Mouse (Mus musculus): ENCODE data around the gene Asb18.

Asb18 gene

DNA sequence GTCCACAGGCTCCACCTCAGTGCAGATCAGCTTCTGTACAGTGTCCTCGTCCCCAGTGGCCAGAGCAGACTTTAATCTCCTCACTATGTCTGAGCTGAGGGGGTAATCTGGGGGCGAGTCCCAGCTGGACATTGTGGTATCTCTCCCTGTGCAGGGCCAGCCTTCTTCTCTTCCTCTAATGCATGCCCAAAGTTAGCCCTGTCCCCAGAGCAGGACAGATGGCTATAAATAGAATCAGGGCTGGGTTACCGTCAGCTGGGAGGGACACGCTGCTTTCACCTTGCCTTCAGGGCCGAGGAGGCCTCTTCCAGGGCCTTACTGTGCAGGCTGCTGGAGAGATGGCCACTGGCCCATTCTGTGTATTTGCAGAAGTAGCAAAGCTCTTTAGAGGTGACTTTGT lies at the start of gene Asb18:
Asb18 (minus strand) TSS at position 221 of the 400 bp plus-strand sequence.
- DNase-seq (ENCODE audit: low spot score), result no peak

DNA sequence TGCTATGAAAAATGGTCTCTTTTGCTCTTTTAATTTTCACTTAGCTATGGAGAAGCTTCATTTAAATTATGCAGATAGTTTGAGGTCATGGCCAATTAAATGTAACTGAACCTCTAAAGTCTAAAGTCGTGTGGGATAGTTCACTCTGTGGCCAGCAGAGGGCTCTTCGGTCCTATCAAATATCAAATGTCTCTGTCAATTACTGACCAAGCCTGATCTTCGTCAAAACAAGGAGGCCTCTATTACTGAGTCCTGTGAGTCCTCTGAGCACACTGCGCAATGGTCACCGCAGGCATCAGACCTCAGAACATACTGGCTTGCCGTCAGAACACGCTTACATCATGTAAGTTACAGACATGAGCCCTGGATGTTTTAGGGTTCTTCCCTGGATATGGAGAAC lies 46.1 kb upstream of the Asb18 start:
- DNase-seq (ENCODE audit: low spot score), result no peak

DNA sequence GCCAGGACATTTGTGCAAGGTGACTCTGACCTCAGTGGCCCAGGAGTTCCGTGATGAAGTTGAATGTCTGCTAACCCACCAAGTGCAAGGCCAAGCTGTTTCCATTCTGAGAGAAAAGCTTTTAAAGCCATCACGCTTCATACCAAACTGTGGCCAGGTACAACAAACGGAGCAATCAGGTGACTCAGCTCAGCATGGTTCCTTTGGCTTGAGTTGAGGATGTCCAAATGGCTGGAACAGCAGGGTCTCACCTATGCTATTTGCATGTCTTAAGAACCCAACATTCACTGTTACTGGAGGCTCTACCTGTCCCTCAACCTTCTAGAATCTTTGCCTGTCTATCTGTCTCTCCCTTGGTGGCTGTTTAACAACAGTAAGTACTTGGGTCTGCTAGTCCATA lies 45.6 kb upstream of the Asb18 start:
- DNase-seq (ENCODE audit: low spot score), result no peak

DNA sequence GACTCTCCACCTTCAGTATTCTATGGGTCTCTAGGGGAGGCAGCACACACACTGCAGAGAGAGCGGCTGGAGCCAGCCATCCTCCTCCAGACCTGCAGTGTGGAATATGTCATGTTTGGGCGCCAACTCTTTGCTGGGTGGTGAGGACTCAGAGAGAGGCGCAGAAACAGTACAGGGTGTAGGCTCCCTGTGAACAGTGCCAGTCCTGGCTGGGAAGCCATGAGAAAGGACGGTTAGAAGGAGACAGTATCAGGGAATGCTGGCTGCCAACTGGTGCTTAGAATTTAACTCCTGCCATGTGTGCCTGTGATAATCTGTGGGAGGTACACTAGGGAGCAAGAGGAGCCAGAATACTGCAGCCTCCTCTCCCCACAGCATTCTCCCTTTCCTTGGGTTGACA lies 40.5 kb upstream of the Asb18 start:
- no peak for DNase-seq (ENCODE audit: low spot score)

DNA sequence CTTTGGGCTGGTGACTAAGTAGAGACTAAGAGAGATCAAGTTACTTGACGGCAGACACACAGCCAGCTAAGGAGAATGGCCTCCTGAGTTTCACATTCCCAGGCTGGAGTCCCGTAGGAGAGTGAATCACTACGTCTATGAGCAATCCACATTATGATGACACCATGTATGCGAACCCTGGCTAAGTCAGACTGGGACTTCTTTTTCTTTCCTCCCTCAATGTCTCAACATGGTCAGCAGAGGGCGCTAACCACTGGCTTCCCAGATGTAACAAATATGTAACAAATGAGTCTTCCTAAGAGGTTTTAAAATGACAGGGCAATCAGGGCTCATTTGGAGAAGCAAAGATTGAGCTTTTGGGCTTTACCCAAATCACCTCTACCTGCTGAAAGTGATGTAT lies 36.9 kb upstream of the Asb18 start:
- no peak for DNase-seq (ENCODE audit: low spot score)

DNA sequence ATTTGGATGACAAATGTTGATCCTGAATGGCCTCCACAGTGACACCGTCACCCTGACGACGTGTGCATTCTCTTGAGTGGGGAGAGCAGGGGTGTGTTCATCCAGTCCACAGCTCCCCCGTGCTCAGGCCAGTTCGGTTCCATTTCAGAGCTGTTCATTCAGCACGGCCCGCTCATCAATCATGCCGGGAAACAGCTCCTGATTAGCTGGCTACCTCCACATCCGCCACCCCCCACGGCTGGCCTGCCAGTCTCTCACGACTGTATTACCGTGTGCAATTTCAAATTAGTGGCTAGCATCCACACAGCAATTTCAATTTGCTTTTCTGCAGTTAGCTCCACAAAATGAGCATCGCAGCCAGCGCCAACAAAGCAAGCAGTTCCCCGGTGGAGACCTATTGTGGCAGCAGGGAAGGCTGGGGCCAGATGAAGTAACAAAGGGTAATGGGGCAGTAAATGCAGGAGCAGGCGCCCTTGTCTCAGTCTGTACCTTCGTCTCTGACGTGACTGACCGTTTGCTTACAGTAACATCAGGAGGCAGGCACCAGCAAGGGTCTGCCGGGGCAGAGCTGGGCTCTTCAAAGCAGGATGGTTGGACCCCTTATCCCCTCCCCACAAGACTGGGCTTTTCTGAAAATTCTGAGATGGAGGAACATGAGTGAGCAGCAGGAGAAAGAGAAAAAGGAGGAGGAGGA lies 35.7 kb upstream of the Asb18 start:
- no peak for DNase-seq (ENCODE audit: low spot score)

DNA sequence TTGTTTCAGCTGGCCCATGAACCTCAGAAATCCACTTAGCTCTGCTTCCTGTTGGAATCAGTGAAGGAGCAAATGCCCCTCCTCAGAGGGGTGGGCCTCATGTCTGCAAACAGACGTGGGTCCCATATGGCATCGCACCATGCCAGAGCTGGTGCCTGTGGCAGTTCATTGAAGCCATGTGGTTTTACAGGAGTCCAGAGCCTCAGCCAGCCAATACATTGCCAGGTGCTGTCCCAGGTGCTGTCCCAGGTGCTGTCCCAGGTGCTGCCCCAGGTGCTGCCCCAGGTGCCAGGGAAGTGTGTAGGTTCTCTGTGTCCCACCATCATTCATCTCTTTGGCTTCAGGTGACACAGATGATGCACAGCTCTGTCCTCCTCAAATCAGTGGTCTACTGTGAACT lies 13.8 kb upstream of the Asb18 start:
- no peak for DNase-seq (ENCODE audit: low spot score)

DNA sequence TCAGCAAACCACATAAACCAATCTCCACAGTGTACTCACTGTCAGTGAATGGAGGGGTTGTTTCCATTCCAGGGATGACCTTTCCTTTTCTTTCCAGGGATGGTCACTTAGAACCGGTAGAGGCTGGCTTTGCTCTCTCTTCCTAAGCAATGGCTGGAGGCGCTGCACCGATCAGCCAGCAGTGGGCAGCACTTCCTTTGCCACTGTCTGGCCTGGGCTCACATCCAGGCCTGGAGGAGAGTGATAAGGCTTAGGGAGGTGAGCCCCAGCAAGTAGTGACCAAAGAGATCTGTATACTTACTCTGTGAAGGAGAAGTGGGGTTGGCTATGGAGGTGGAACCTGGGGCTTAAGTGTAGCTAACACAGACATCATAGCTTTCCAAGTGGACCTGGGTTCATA lies 12.5 kb upstream of the Asb18 start:
- no peak for DNase-seq (ENCODE audit: low spot score)

DNA sequence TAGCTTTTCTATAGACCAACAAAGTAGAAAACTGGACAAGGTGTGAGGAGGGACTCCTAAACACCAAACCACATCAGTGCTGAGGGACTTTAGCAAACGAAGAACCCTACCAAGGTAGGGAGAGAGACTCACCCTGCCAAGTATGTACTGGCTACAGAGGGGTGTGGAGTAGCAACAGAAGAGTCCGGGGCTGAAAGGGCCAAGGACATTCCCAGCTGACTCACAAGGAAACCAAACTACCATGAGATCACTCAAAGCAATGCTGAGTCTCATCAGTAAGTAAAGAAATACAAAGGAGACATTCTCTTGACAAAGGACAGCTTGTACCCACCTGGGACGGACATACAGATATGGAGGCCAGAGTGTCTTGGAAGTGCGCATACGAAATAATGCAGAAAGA lies 5.9 kb upstream of the Asb18 start:
- DNase-seq (ENCODE audit: low spot score), result no peak

DNA sequence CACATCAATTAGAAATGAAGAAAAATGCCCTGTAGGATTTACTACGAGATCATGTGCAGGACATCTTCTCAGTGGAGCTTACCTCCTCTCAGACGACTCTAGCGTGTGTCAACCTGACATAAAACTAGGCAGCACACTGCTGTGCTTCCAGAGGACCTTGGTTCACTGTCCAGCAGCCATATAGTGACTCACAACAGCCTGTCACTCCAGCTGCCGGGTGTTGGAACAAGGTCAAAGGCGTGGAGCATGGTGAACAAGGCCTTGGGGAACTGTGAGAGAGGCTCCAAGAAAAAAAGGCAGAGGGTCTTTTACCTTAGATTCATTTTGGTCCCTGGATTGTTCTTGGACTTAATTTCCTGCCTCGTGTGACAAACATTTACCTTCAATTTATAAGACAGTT lies 3.6 kb upstream of the Asb18 start:
- DNase-seq (ENCODE audit: low spot score), result no peak

DNA sequence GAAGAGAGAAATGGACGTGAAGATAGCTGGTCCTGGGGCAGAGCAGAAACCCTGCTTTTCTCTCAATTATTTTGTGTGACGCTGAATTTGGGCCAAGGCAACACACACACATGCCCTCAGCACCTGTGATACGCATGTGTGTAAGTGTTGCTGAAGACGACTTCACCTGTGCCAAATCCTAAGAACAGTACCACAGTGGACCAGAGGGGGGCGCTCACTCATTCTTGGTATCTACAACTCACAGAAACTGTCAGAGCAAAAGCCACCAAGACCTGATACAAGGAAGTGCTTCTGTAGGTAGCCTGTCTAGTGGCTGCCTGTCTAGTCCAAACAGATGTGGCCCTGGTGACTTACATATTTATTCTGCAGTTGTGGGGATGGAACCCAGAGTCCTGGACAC lies 1.2 kb downstream of the Asb18 start:
- no peak for DNase-seq (ENCODE audit: low spot score)

DNA sequence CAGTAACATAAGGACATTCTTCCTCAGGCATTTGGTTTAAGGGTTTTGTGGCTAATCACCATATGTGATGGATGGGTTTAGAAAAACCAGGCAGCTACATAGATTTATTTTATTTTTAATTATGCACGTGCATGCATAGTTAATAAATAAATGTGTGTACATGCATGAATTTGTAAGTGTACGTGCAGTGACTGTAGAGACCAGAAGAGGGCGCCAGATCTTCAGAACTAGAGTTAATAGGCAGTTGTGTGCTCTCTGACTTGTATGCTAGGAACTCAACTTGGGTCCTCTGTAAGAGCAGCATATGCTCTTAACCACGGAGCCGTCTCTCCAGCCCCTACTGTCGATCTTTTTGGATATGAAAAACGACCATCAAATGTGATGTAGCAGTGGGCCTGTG lies 1.6 kb downstream of the Asb18 start:
- no peak for DNase-seq (ENCODE audit: low spot score)

DNA sequence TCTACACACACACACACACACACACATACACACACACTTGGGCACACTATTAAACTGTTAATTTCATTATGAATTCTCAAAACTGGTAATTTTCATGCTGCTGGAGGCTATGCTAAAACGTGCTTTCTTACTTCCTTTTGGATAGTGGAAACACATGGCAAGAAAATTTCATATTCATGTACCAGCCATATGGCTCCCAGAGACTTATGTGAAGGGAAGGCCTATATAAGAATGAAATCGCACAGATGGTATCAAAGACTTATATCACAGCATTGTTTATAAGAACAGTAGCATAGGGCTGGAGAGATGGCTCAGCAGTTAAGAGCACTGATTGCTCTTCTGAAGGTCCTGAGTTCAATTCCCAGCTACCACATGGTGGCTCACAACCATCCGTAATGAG lies 2.3 kb downstream of the Asb18 start:
- DNase-seq (ENCODE audit: low spot score), result no peak

DNA sequence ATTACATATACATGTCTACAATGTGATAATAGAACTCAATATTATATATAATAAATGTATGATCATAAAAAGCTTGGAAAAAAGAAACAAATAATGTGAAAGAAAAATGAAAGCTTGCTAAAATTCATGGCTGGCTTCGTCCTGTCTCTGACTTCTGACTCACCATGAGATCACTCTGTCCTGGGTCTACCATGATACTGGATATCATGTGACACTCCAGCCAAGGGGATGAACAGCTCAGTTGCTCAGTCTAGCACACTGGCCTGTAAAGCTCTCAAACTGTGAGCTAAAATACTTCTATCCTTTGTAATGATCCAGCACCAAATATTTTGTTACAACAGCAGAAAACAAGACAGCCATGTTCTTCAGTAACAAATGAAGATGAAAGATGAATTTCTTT lies 4.4 kb downstream of the Asb18 start:
- no peak for DNase-seq (ENCODE audit: low spot score)

DNA sequence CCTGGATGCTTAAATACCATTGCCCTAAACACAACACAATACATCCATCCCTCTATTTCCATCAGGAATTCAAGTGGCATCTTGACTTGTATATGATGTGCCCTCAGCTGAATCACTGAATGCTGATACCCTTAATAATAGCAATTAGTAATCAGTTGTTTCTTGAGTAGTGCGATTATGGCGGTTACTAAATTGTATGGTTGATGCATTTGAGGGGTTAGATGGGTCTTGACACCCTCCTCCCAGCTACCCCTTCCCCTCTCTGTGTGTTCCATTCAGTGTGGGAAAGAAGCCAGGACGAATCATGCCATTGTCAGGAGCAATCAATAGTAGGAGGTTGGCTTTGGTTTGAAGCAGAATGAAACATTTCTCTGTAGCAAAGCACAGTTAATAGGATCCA lies 5.3 kb downstream of the Asb18 start:
- DNase-seq (ENCODE audit: low spot score), result no peak

DNA sequence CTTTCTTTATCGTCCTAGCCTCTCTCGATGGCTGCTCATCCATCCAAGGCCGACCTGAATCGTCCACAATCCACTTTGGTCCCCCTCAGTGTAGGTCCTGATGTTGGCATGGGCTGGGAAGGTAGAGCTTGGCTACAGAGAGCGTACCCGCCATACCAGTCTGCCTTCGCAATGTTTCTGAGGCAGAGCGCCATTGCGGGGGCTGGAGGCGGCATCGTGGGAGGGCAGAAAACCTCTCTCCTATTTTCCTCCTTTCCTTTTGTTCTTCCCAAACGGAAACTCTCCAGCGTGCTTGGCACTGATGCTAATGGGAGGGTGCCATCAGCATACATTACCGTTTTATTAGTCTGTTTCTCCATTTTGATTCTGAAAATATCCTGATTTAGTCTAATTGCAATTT lies 7.8 kb downstream of the Asb18 start:
- no peak for DNase-seq (ENCODE audit: low spot score)

DNA sequence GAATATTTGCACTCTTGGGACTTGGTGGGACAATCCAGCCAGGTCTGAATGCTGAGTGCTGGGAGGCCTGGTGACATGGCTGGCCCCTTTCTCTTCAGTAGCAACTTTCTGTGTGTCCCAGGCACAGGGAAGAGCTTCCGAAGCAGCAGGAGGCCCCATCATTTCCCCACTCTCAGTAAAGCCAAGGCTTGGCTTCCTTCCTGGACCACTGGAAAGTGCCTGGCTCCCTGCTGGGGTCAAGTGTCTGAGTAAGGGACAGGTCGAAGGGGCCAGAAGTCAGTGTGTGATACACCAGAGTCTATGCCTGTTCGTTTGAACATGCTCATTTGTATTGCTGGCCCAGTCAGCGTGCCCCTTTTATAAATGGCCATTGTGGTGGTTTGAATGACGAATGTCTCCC lies 13.5 kb downstream of the Asb18 start:
- DNase-seq (ENCODE audit: low spot score), result no peak

DNA sequence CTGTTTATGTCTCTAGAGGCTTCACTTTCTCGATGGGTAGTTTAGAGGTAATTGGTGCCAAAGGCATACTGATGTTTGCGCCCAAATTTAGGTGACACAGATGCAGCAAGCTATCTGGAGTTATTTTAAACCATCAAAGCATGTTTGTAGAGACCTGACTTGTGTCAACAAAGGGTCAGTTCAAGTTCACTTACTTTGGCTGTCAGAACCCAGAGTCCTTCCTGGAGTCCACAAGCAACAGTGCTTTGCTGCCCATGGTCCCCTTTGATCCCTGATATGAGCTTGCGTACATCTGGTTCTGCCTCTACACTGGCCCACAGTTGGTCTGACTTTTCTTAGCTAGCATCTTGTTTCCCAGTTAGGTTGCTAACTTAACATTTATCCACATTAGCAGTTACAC lies 14.6 kb downstream of the Asb18 start:
- DNase-seq (ENCODE audit: low spot score), result no peak

DNA sequence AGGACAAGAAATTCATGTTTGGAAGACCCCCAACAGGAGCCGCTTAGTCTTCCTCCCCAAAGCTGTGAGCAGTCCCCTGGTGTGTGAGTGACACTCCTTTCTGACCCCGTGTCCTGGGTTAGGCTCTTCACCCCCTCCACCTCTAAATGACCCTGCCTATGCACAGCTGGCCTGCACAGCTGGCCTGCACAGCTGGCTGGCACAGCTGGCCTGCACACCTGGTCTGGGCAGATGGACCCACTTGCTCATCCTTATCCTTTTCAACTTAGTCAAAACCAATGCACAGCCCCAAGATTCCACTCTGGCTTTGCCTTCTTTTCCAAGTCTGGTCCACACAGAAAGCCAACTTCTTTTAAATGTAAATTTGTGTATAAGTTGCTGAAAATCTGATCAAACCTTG lies 15.8 kb downstream of the Asb18 start:
- no peak for DNase-seq (ENCODE audit: low spot score)

DNA sequence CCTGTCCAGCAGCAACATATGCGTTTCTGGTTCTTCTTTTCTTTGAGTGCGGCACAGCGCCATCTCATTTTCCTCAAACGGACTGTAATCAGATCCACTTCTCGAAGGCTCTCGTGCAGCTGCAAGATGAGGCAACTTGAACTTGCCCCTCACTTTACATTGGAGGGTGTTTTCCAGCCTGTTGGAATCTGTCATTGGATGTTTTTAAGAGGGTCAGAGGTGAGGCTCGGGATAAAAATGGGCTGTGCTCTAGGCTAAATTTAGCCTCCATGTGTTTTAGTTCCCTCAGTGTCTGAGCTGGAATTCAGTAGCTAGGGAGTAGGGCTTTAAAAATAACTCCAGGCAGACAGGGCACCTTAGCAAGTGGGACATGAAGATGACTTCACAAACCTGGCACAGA lies 16.4 kb downstream of the Asb18 start:
- no peak for DNase-seq (ENCODE audit: low spot score)

DNA sequence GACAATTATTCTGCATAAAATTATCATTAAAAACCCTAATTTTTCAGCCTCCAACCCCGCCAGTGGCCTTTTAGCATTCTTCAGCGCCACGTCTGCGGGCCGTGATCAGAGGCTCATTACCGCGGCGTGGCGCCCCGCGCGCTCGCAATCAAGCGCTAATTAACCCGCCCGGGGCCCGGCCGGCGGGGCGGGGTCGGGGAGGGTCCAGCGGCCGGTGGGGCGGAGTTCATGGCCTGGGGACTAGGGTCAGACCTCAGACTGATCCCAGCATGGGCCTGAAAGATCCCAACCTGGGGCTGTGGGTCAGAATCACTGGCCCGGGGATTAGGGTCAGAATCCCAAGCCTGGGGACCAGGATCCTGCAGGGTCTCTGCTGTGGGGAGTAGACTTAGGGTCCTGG lies 22.2 kb downstream of the Asb18 start:
- no peak for DNase-seq (ENCODE audit: low spot score)

DNA sequence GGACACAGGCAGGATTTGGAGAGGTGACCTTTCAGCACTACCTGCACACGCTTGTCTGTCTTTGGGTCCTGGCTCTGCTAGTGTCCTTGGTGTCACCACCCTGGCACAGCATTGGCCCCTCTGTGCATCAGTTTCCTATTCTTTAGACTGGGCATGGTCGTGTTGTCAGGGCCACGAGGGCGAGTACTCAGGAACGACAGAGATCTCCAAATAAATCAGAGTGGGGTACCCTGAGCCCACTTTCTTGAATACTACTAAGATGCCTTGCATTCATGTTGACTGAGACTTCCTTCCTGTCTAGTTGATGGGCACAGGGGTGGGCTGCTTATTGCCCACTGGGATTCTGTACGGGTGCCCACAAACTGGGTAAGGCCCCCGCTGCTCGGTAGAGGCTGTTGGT lies 37.2 kb downstream of the Asb18 start:
- no peak for DNase-seq (ENCODE audit: low spot score)

DNA sequence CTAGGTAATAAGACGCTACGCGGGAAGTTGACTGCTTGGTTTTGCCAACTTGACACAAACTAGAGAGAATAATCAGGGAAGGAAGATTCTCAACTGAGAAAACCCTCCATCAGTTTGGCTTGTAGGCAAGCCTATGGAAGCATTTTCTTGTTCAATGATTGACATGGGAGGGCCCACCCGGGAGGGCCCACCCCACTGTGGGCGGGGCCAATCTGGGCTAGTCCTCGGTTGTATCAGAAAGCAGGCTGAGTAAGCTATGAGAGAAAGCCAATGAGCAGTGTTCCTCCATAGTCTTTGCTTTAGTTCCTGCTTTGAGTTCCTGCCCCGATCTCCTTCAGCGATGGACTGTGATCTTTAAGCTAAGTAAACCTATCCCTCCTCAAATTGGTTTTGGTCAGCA lies 38.1 kb downstream of the Asb18 start:
- no peak for DNase-seq (ENCODE audit: low spot score)

DNA sequence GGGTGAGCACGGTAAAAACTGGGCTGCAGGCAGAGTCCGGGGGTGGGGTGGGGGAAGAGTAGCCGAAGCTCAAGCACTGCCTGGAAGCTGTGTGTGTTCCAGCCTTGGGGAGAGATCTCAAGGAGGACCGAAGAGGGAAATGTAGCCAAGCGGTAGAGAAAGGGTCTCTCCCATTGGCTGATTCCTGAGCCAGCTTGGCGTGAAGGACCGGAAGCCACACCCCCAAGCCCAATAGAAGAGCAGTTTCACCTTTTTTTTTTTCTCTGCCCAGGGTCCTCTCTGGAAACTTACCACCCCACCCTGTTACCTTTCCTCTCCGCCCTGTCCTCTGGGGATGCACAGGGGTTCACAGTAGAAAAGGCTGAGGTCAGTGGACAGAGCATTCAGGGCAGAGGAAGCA lies 39.9 kb downstream of the Asb18 start:
- no peak for DNase-seq (ENCODE audit: low spot score)

DNA sequence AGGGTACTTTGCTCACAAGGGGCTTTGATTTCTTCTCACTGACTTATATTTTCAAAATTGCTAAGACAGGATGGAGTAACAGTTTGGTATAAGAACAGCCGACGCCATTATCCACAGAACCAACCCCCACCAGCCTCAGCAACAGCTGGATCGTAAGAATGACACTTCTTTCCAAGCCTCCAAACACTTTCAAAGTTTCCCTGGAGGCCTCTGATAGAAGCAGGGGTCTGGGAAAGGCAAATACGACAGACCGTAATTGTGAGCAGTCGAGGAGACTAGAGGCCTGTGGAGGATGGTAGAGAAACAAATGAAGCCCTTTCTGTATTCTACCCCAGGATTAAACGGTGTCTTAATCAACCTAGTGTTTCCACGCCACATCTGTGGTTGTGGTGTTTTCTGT lies 42.6 kb downstream of the Asb18 start:
- no peak for DNase-seq (ENCODE audit: low spot score)

Data from spleen, adult 12 weeks (tissue).